Mouse (Mus musculus) kidney, postnatal 0 days (tissue): ENCODE measurements at regions not wholly inside any gene's neighbourhood (a gene's known extent, or its start where the extent isn't known, plus 50 kb on each side); places are given as distances from the start of the nearest gene placed in this dataset.
"Not testable (repeated sequence)": the region's sequence is repeated elsewhere in the genome, so short reads cannot be mapped to it uniquely, and the experiment has no call there.

Source experiments
- ATAC-seq: fragments of 200-750 bp; cut with Nextera tagmentation; replicated peaks from 2 replicates; pipeline ENCODE4 v1.8.0; 2017; ENCODE audit warnings: low read depth, moderate number of reproducible peaks, moderate TSS enrichment, moderate library complexity; ENCODE audit not compliant: low FRiP score
- DNase-seq: peaks from one replicate; pipeline ENCODE4 v3.0.0-alpha.2; 2016; ENCODE audit warnings: low spot score
- H3K27ac ChIP-seq: fragments of 300-500 bp; sonication (generic); 2 replicates; pipeline ENCODE4 v1.5.1; 2014; ENCODE audit warnings: mild to moderate bottlenecking
- H3K27me3 ChIP-seq: fragments of 300-500 bp; sonication (generic); 2 replicates; pipeline ENCODE4 v1.6.1; 2014; ENCODE audit warnings: low read length, mixed read lengths; ENCODE audit not compliant: insufficient read depth
- H3K36me3 ChIP-seq: fragments of 300-500 bp; sonication (generic); 2 replicates; pipeline ENCODE4 v1.6.1; 2014; ENCODE audit warnings: low read length, mixed read lengths; ENCODE audit not compliant: insufficient read depth
- H3K4me1 ChIP-seq: fragments of 300-500 bp; sonication (generic); replicated peaks from 2 replicates; pipeline ENCODE4 v1.6.1; 2014; ENCODE audit warnings: antibody characterized with exemption, low read length, mixed read lengths; ENCODE audit not compliant: insufficient read depth
- H3K4me2 ChIP-seq: fragments of 300-500 bp; sonication (generic); 2 replicates; pipeline ENCODE4 v1.6.1; 2014; ENCODE audit warnings: mild to moderate bottlenecking, low read length, moderate library complexity, mixed read lengths
- H3K4me3 ChIP-seq: fragments of 300-500 bp; sonication (generic); replicated peaks from 2 replicates; pipeline ENCODE4 v1.5.1; 2014; ENCODE audit warnings: low read depth, low read length
- H3K9ac ChIP-seq: fragments of 300-500 bp; sonication (generic); 2 replicates; pipeline ENCODE4 v1.6.1; 2014; ENCODE audit warnings: low read depth, low read length
- H3K9me3 ChIP-seq: fragments of 300-500 bp; sonication (generic); replicated peaks from 2 replicates; pipeline ENCODE4 v1.6.1; 2016; ENCODE audit warnings: low read length, inconsistent platforms, mixed read lengths
- CTCF ChIP-seq: IDR thresholded peaks from 2 replicates; pipeline ENCODE4 v1.5.1; 2016; ENCODE audit warnings: antibody characterized with exemption, low read depth, mild to moderate bottlenecking, moderate library complexity
- WGBS: fragments of 180-500 bp; shearing (Covaris S2); extraction: QIAGEN DNeasy Blood & Tissue Kit; methylation state at CpG from one replicate; pipeline ENCODE4 v1.1.7; 2014; 5-methylcytosine and 5-hydroxymethylcytosine counted together

DNA sequence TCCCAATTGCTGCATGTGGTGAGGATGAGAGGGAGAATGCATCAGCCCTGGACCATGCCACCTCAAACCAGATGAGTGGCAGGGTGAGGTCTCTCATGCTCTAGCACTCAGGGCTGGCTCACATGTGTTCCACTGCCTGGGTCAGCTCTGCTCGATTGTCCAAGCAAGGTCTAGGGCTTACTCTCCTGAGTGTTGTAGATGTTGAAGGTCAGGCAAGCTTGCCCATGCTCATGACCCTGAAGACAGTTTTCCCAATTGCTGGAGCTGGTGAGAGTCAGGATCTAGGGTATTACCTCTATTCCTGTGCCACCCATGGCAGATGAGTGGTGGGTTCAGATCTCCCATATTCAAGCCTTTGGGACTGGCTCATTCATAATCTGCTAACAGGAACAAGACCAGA, 121.2 kb upstream of the Slitrk1 start:
- H3K27me3 ChIP-seq = no peaks in the 10 kb centered on the region
- DNase-seq (no peak), ATAC-seq (no peak)
- no peaks in the 10 kb centered on the region for H3K9me3 ChIP-seq
- H3K4me1 ChIP-seq = no peaks in the 10 kb centered on the region
- TF ChIP-seq CTCF = no peak
- H3K4me2 ChIP-seq = no peak overlapping the region
- no peak overlapping the region for H3K9ac ChIP-seq
- no peak overlapping the region for H3K27ac ChIP-seq
- H3K4me3 ChIP-seq = no peak overlapping the region
- WGBS = 81% methylated on average over 1 of the region's 1 CpGs
- no peaks in the 10 kb centered on the region for H3K36me3 ChIP-seq

DNA sequence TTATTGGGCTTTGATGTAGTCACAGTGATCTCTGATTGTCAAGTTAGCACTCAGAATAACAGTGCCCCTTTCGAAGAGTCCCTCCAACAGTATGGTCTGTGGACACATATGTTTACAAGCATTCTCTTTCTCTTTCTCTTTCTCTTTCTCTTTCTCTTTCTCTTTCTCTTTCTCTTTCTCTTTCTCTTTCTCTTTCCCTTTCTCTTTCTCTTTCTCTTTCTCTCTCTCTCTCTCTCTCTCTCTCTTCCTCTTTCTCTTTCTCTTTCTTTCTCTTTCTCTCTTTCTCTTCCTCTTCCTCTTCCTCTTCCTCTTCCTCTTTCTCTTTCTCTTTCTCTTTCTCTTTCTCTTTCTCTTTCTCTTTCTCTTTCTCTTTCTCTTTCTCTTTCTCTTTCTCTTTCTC, 81.0 kb upstream of the Slitrk1 start:
- not testable (repeated sequence) for H3K27ac ChIP-seq, H3K36me3 ChIP-seq, H3K4me1 ChIP-seq, H3K4me3 ChIP-seq, H3K27me3 ChIP-seq, H3K4me2 ChIP-seq, H3K9ac ChIP-seq, H3K9me3 ChIP-seq, DNase-seq, ATAC-seq
- 79% methylated on average over 1 of the region's 1 CpGs for WGBS

- no peak; the same call in 1 of the 2 replicates for ATAC-seq
- no peaks in the 10 kb centered on the region for H3K36me3 ChIP-seq
- no peak for TF ChIP-seq CTCF
Observed at GRCm38 (mm10) chr14:108976873-108977272, 62.9 kb upstream of the Slitrk1 start.

GRCm38 (mm10) chr14:108974036-108974435, 60.1 kb upstream of the Slitrk1 start:
- H3K4me3 ChIP-seq = no peak overlapping the region
- no peak overlapping the region for H3K4me2 ChIP-seq
- DNase-seq (no peak), ATAC-seq (no peak)
- H3K36me3 ChIP-seq = no peaks in the 10 kb centered on the region
- no peaks in the 10 kb centered on the region for H3K4me1 ChIP-seq
- H3K27ac ChIP-seq = no peak overlapping the region
- H3K27me3 ChIP-seq = no peaks in the 10 kb centered on the region
- H3K9me3 ChIP-seq = no peaks in the 10 kb centered on the region
- TF ChIP-seq CTCF = no peak
- WGBS = 85% methylated on average over 4 of the region's 4 CpGs
- H3K9ac ChIP-seq = no peak overlapping the region

More at GRCm38 (mm10) chr14:108976873-108977272, 62.9 kb upstream of the Slitrk1 start:
- Histone ChIP-seq H3K4me1 (no peaks in the 10 kb centered on the region), H3K27ac (no peak overlapping the region), H3K9me3 (no peaks in the 10 kb centered on the region), H3K9ac (no peak overlapping the region), H3K4me2 (no peak overlapping the region), H3K27me3 (no peaks in the 10 kb centered on the region), H3K4me3 (no peak overlapping the region)
- DNase-seq = peak; percentile 24
- 28% methylated on average over 1 of the region's 1 CpGs for WGBS
